Mouse (Mus musculus) E14TG2a.4 (cell line): ENCODE measurements around the gene H60b.

Experiments
- H3K27me3 ChIP-seq: 2 replicates; pipeline ENCODE4 v1.6.1; 2014; ENCODE audit warnings: low read length, control low read depth; ENCODE audit not compliant: insufficient read depth
- H3K36me3 ChIP-seq: 2 replicates; pipeline ENCODE4 v1.6.1; 2014; ENCODE audit warnings: low read length, control low read depth; ENCODE audit not compliant: insufficient read depth
- H3K4me1 ChIP-seq: replicated peaks from 2 replicates; pipeline ENCODE4 v1.6.1; 2014; ENCODE audit warnings: low read depth, low read length, control low read depth
- H3K4me3 ChIP-seq: replicated peaks from 2 replicates; pipeline ENCODE4 v1.5.1; 2014; ENCODE audit warnings: mild to moderate bottlenecking, low read length
- H3K9me3 ChIP-seq: 2 replicates; pipeline ENCODE4 v1.6.1; 2014; ENCODE audit warnings: low read length, control low read depth
- CTCF ChIP-seq: conservative IDR thresholded peaks from 2 replicates; pipeline ENCODE4 v1.5.1; 2014; ENCODE audit warnings: low read length
- NANOG ChIP-seq: IDR thresholded peaks from 2 replicates; pipeline ENCODE4 v1.6.1; 2014; ENCODE audit warnings: borderline replicate concordance, low read length, mixed read lengths
- POU5F1 ChIP-seq: IDR thresholded peaks from 2 replicates; pipeline ENCODE4 v1.6.1; 2014; ENCODE audit warnings: low read length, borderline replicate concordance

H60b gene

GRCm38 (mm10) chr10:22297033-22297762, 138.8 kb downstream of the H60b start:
- Histone ChIP-seq H3K4me3 (no peak overlapping the region), H3K36me3 (no peaks in the 10 kb centered on the region), H3K27me3 (peaks cover 5% of the 10 kb centered on the region; the same call in 1 of the 2 replicates), H3K9me3 (no peaks in the 10 kb centered on the region), H3K4me1 (no peaks in the 10 kb centered on the region)
- TF ChIP-seq POU5F1 = no peak
- no peak for TF ChIP-seq CTCF
- TF ChIP-seq NANOG = no peak

- no peaks in the 10 kb centered on the region for H3K9me3 ChIP-seq
These were observed 139.5 kb downstream of the H60b start for GRCm38 (mm10) chr10:22297766-22298461.

DNA sequence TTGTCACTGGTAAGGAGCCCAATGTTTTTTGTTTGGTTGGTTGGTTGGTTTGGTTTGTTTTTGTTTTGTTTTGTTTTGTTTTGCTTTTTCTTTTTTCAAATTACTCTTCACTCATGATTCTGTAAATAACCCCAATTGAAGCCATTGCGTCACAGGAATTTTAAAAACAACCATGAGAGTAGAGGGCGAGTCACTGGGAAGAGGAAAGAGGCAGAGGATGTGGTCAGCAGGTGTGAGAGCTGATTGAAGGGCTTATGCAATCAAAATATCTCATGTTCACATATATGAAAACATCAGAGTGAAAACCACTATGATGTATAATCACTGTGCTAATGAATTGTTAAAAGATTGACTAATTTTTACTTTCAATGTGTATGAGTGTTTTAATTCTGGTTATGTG, 140.9 kb downstream of the H60b start:
- Histone ChIP-seq H3K36me3 (no peaks in the 10 kb centered on the region), H3K4me3 (no peak overlapping the region), H3K27me3 (peaks cover 5% of the 10 kb centered on the region; the same call in 1 of the 2 replicates), H3K9me3 (no peaks in the 10 kb centered on the region), H3K4me1 (no peaks in the 10 kb centered on the region)
- no peak for TF ChIP-seq NANOG
- no peak for TF ChIP-seq CTCF
- no peak for TF ChIP-seq POU5F1

More at GRCm38 (mm10) chr10:22297766-22298461, 139.5 kb downstream of the H60b start:
- peaks cover 5% of the 10 kb centered on the region; the same call in 1 of the 2 replicates for H3K27me3 ChIP-seq
- no peaks in the 10 kb centered on the region for H3K36me3 ChIP-seq
- H3K4me1 ChIP-seq = no peaks in the 10 kb centered on the region
- no peak overlapping the region for H3K4me3 ChIP-seq
- TF ChIP-seq POU5F1 (no peak), NANOG (no peak), CTCF (no peak)

GRCm38 (mm10) chr10:22301641-22302040, 143.3 kb downstream of the H60b start:
- Histone ChIP-seq H3K4me1 (peaks cover 6% of the 10 kb centered on the region), H3K4me3 (no peak overlapping the region), H3K9me3 (no peaks in the 10 kb centered on the region), H3K27me3 (peaks cover 5% of the 10 kb centered on the region; the same call in 1 of the 2 replicates), H3K36me3 (no peaks in the 10 kb centered on the region)
- TF ChIP-seq NANOG (no peak), POU5F1 (no peak), CTCF (no peak)

DNA sequence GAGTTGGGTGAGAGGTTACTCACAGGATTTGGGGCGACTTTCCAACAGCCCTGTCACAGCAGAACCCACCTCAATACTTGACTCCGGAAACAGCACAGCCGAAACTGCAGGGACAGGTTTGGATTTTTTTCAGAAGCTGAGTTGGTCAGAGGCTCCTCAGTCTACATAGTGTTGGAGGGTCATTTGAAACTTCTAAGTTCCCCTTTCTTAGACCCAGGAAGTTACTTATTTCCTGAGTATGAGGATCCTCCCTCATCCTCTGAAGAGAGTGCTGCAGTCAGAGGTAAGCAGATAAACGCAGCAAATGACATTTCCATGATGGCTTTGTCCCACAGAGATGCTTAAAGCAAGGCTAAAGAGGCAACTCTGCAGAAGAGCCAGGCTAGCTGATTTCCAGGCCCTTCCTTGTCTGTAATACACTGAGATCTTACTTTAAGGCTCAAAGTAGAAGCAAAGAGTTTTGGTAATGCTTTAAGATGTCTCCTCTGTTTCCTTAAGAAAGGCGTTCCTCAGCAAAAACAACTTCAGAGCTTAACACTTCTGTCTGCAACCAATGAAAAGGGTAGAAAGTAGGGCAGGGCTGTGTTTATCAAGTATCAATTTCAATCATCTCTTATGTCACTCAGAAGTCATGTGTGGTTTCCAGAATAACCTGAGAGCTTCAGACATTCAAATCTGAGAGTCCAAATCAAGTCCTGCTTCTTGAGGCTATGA, 144.1 kb downstream of the H60b start:
- no peaks in the 10 kb centered on the region for H3K9me3 ChIP-seq
- no peak for TF ChIP-seq POU5F1
- H3K4me3 ChIP-seq = no peak overlapping the region
- H3K27me3 ChIP-seq = peaks cover 10% of the 10 kb centered on the region
- H3K4me1 ChIP-seq = peaks cover 9% of the 10 kb centered on the region
- no peaks in the 10 kb centered on the region for H3K36me3 ChIP-seq

GRCm38 (mm10) chr10:22303736-22304135, 145.3 kb downstream of the H60b start:
- H3K9me3 ChIP-seq = no peaks in the 10 kb centered on the region
- peaks cover 9% of the 10 kb centered on the region for H3K4me1 ChIP-seq
- no peaks in the 10 kb centered on the region for H3K36me3 ChIP-seq
- H3K4me3 ChIP-seq = no peak overlapping the region
- TF ChIP-seq NANOG (no peak), CTCF (no peak), POU5F1 (no peak)
- peaks cover 12% of the 10 kb centered on the region for H3K27me3 ChIP-seq

DNA sequence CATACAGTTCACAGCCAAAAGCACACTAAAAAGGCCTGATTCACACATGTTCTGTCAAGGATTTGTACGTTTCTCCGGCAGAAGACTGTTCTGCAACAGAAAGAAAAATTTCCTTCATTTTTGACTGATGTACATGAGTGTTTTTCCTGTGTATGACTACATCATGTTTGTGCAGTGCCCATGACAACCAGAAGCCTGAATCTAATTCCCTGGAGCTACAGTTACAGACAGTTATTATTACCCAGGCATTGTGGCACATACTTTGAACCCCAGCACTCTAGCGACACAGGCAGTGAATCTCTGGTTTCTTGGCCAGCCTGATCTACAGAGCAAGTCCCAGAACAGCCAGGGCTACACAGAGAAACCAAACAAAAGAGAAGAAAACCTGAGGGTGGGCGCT, 147.4 kb downstream of the H60b start:
- TF ChIP-seq CTCF (no peak), NANOG (no peak), POU5F1 (no peak)

DNA sequence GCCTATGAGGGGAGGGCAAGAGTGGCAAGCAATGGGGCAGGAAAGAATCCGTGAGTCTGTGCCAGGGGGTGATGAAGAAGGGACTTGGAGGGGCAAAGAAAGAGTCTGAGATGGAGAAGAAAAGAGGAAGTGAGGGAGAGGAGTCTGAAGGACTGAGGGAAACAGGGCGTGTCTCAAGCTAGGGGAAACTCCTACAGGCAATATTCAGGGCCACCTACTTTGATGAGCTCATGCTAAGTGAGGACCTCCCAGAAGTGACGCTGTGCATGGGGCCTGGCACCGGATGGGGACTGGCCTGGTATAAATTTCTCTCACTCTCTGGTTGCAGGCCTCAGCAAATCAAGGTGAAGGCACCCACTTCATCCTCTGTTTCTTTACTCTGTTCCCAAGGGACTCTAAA, 148.1 kb downstream of the H60b start:
- peaks cover 9% of the 10 kb centered on the region for H3K4me1 ChIP-seq
- TF ChIP-seq NANOG = no peak
- no peak for TF ChIP-seq POU5F1
- no peak for TF ChIP-seq CTCF
- H3K27me3 ChIP-seq = peaks cover 12% of the 10 kb centered on the region
- H3K4me3 ChIP-seq = 0 out of 2 replicates have a peak overlapping the region, but pooled peaks have one; percentile 2
- peaks cover 20% of the 10 kb centered on the region for H3K9me3 ChIP-seq
- no peaks in the 10 kb centered on the region for H3K36me3 ChIP-seq

More for the DNA sequence above, 147.4 kb downstream of the H60b start:
- Histone ChIP-seq H3K36me3 (no peaks in the 10 kb centered on the region), H3K4me3 (no peak overlapping the region), H3K9me3 (peaks cover 14% of the 10 kb centered on the region), H3K4me1 (peaks cover 9% of the 10 kb centered on the region), H3K27me3 (peaks cover 12% of the 10 kb centered on the region)

DNA sequence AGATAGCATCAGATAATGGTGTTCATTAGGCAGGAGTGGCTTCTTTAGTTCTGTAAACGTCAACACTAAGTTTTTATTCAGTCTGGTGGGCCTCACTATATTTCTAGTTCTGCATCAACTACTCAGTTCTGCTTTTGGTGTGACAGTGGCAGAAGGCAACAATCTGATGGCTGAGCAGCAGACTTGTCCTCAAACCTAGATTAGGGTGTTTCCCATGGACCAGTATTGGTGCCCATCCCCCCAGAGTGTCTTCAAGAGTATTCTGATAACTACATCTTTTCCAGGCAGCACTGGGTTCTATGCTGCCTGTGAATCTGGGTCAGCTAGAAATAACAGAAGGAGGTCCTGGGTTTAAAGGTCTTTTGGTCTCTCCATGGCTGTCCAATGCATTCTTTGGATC, 149.8 kb downstream of the H60b start:
- TF ChIP-seq CTCF (no peak), NANOG (no peak), POU5F1 (no peak)
- peaks cover 37% of the 10 kb centered on the region for H3K9me3 ChIP-seq
- H3K4me1 ChIP-seq = peaks cover 9% of the 10 kb centered on the region
- no peak overlapping the region for H3K4me3 ChIP-seq
- H3K27me3 ChIP-seq = peaks cover 14% of the 10 kb centered on the region
- H3K36me3 ChIP-seq = no peaks in the 10 kb centered on the region
